Mouse (Mus musculus) mature B cell (primary cell): ENCODE measurements around the gene Ttf1.

Source experiments
- in situ Hi-C: fragments of 300-500 bp; cut with MboI; formaldehyde crosslinking; loops from 2 replicates; pipeline ENCODE4 v1.14.3; 2019

The Ttf1 gene

GRCm38 (mm10) chr2:29060135-29060597 is at the start of gene Ttf1:
TSS of gene Ttf1 (plus strand) at chr2:29060262.
- in situ Hi-C loops: no loop called here

GRCm38 (mm10) chr2:29012523-29012922 is 47.5 kb upstream of the Ttf1 start:
- in situ Hi-C loops: no loop called here

GRCm38 (mm10) chr2:29016599-29017587 is 43.2 kb upstream of the Ttf1 start:
- in situ Hi-C loops: no loop called here

GRCm38 (mm10) chr2:29018680-29019079 is 41.4 kb upstream of the Ttf1 start:
- in situ Hi-C loops: no loop called here

GRCm38 (mm10) chr2:29021025-29021424 is 39.0 kb upstream of the Ttf1 start:
- in situ Hi-C loops: no loop called here

- in situ Hi-C loops: no loop called here
Observed at GRCm38 (mm10) chr2:29023001-29023400, 37.1 kb upstream of the Ttf1 start.

GRCm38 (mm10) chr2:29025284-29025683 is 34.8 kb upstream of the Ttf1 start:
- in situ Hi-C loops: no loop called here

GRCm38 (mm10) chr2:29030048-29030734 is 29.9 kb upstream of the Ttf1 start:
- in situ Hi-C loops: no loop called here

- in situ Hi-C loops: no loop called here
Observed at GRCm38 (mm10) chr2:29031951-29032350, 28.1 kb upstream of the Ttf1 start.

GRCm38 (mm10) chr2:29034542-29035475 is 25.3 kb upstream of the Ttf1 start:
- in situ Hi-C loops: no loop called here

- in situ Hi-C loops: no loop called here
Observed at GRCm38 (mm10) chr2:29035698-29036097, 24.4 kb upstream of the Ttf1 start.

GRCm38 (mm10) chr2:29039741-29040140 is 20.3 kb upstream of the Ttf1 start:
- in situ Hi-C loops: no loop called here

GRCm38 (mm10) chr2:29040594-29041476 is 19.2 kb upstream of the Ttf1 start:
- in situ Hi-C loops: no loop called here

GRCm38 (mm10) chr2:29041477-29041768 is 18.6 kb upstream of the Ttf1 start:
- in situ Hi-C loops: no loop called here

- in situ Hi-C loops: no loop called here
Observed at GRCm38 (mm10) chr2:29042124-29042523, 17.9 kb upstream of the Ttf1 start.

GRCm38 (mm10) chr2:29046151-29046550 is 13.9 kb upstream of the Ttf1 start:
- in situ Hi-C loops: no loop called here

- in situ Hi-C loops: loop anchor here (10.0 kb wide), 1 partner anchor 297 kb away; no protein-coding TSS in a partner anchor
Observed at GRCm38 (mm10) chr2:29051932-29052331, 8.1 kb upstream of the Ttf1 start.

- in situ Hi-C loops: loop anchor here (10.0 kb wide), 1 partner anchor 298 kb away; no protein-coding TSS in a partner anchor
Observed at GRCm38 (mm10) chr2:29052943-29053454, 7.1 kb upstream of the Ttf1 start.

GRCm38 (mm10) chr2:29053802-29054544 is 6.1 kb upstream of the Ttf1 start:
- in situ Hi-C loops: loop anchor here (10.0 kb wide), 1 partner anchor 299 kb away; no protein-coding TSS in a partner anchor

- in situ Hi-C loops: loop anchor here (10.0 kb wide), 1 partner anchor 300 kb away; no protein-coding TSS in a partner anchor
Observed at GRCm38 (mm10) chr2:29054545-29054935, 5.5 kb upstream of the Ttf1 start.
